Mouse (Mus musculus): ENCODE data around the gene Nsf. TPM values are rescaled to one million over a fixed set of nuclear protein-coding genes. Genes with fewer than 3 reads are reported as not detected.

Nsf gene
- polyA plus RNA-seq, 1 experiment from 2014 or later, result 128 TPM

DNA sequence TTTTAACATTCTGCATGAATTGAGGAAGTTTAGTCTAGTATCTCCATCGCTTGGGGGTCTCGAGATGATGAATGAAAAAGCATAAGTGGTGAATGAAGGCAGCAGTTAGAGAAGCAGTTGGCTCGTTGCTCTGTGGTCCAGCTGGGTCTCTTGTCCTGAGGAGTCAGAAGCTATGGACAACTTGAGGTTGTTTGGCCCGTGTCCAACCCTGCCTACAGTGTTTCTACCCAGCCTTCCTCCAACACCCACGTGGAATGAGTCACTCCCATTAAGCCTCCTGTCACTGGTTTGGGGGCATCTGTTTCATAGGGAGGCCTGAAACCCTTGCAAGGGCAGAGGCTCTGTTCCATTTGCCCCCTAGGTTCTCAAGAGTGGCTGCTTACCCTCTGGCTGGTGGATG is 163.9 kb downstream of the Nsf start:
- 70% methylated on average over 5 of the region's 5 CpGs for WGBS
- ATAC-seq, result no peak

DNA sequence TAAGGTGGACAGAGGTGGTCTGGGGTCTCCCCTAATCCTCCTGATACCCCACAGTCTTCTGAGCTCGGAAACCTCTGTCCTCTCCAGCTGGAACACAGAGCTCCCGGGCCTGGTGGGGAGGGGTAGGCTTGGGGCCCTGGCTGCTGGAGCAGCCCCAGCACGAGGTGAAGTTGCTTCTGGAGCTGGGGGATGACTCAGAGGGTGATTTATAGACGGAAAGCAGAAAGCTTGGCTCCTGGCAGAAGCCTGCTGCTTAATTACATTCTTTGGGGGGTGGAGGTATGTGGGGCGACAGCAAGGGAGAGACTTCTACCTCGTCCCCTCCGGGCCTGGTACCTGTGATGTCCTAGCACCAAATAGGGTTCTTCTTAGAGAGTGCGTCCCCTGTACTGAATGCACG is 173.7 kb downstream of the Nsf start:
- H3K4me3 ChIP-seq (replicated peaks; ENCODE audit: low read length), result no peak overlapping the region
- no peak overlapping the region for H3K27ac ChIP-seq (ENCODE audit: low read length)
- H3K9me3 ChIP-seq (ENCODE audit: control insufficient read depth, low read length), result no peaks in the 10 kb centered on the region
- H3K4me2 ChIP-seq (ENCODE audit: low read length), result no peak overlapping the region
- no peaks in the 10 kb centered on the region for H3K4me1 ChIP-seq (replicated peaks; ENCODE audit: control insufficient read depth, insufficient read depth, low read length)
- H3K9ac ChIP-seq (replicated peaks; ENCODE audit: low read depth, low read length), result no peak overlapping the region
- peaks cover 14% of the 10 kb centered on the region for H3K27me3 ChIP-seq (replicated peaks; ENCODE audit: control insufficient read depth, insufficient read depth, low read length)
- WGBS, result 70% methylated on average over 9 of the region's 9 CpGs
- no peak for ATAC-seq
- no peaks in the 10 kb centered on the region for H3K36me3 ChIP-seq (ENCODE audit: control insufficient read depth, insufficient read depth)

More for the DNA sequence above, 163.9 kb downstream of the Nsf start:
- Histone ChIP-seq H3K27me3 (replicated peaks; ENCODE audit: control insufficient read depth, insufficient read depth, low read length) (peaks cover 9% of the 10 kb centered on the region), H3K27ac (ENCODE audit: low read length) (no peak overlapping the region), H3K4me3 (replicated peaks; ENCODE audit: low read length) (no peak overlapping the region), H3K36me3 (ENCODE audit: control insufficient read depth, insufficient read depth) (no peaks in the 10 kb centered on the region), H3K4me2 (ENCODE audit: low read length) (no peak overlapping the region), H3K4me1 (replicated peaks; ENCODE audit: control insufficient read depth, insufficient read depth, low read length) (no peaks in the 10 kb centered on the region), H3K9me3 (ENCODE audit: control insufficient read depth, low read length) (no peaks in the 10 kb centered on the region), H3K9ac (replicated peaks; ENCODE audit: low read depth, low read length) (no peak overlapping the region)

DNA sequence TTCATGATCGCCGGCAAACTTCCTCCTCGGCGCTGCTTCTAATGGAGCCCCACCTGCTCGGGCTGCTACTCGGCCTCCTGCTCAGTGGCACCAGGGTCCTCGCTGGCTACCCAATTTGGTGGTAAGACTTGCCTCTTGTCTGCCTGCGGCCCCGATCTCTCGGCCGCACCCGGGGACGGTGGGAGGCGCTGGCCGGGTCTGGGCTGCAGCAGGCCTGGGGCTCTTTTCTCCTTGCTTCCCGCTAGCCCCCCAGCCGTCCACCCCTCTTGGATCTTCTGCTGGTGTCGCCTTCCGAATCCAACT is 179.7 kb downstream of the Nsf start:
- peak overlapping the region; percentile 40 for H3K4me3 ChIP-seq (replicated peaks; ENCODE audit: low read length)
- H3K9me3 ChIP-seq (ENCODE audit: control insufficient read depth, low read length), result no peaks in the 10 kb centered on the region
- peaks cover 22% of the 10 kb centered on the region for H3K4me1 ChIP-seq (replicated peaks; ENCODE audit: control insufficient read depth, insufficient read depth, low read length)
- ATAC-seq, result no peak
- H3K27me3 ChIP-seq (replicated peaks; ENCODE audit: control insufficient read depth, insufficient read depth, low read length), result peaks cover 64% of the 10 kb centered on the region
- H3K36me3 ChIP-seq (ENCODE audit: control insufficient read depth, insufficient read depth), result no peaks in the 10 kb centered on the region
- H3K27ac ChIP-seq (ENCODE audit: low read length), result no peak overlapping the region
- peak overlapping the region; percentile 61 for H3K4me2 ChIP-seq (ENCODE audit: low read length)
- H3K9ac ChIP-seq (replicated peaks; ENCODE audit: low read depth, low read length), result 0 out of 2 replicates have a peak overlapping the region, but pooled peaks have one; percentile 6
- 0% methylated on average over 19 of the region's 19 CpGs for WGBS

DNA sequence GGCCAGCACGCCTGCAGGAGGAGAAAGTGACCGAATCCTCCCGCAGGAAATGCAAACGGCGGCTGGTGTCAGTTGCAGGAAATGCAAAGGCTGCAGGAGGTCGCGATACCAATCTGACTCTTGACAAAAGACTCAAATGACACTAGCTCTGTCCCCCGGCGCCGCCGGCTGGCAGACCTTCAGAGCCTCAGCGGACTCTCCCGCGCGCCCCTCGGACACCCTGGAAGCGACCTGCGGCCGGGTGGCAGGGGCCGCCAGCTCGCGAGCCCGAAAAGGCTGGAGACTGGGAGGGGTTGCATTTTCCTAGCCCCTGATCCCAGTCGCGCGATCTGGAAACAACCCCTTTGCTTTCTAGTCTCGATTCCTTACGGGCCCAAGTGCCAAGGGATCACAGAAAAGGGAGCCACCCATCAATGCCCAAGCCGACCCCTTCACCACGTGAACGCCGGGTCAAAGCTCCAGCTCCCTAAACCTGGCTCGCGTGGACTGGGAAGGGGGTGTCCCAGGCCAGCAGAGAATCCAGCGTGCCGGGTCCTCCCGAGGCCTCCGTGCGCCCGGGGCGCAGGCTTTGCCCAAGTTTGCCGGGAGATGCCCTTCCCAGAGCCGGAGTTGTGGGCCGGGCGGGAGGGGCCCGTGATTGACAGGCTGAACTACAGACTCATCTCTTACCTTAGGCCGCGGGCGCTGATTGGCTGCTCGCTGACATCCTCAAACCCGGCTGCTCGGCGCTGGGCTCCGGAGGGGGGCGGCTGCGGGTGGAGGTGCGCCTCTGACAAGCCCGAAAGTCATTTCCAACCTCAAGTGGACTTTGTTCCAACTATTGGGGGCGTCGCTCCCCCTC is 180.2 kb downstream of the Nsf start, which contains the start of gene Wnt3:
Wnt3 (plus strand) TSS at position 764 of the 841 bp plus-strand sequence.
- H3K4me1 ChIP-seq (replicated peaks; ENCODE audit: control insufficient read depth, insufficient read depth, low read length), result peaks cover 22% of the 10 kb centered on the region
- H3K4me3 ChIP-seq (replicated peaks; ENCODE audit: low read length), result peak within 1 kb of the TSS; percentile 40
- H3K9ac ChIP-seq (replicated peaks; ENCODE audit: low read depth, low read length), result peak within 1 kb of the TSS; percentile 40; the same call in 1 of the 2 replicates
- H3K36me3 ChIP-seq (ENCODE audit: control insufficient read depth, insufficient read depth), result no peaks in the 10 kb centered on the region
- under 1% methylated on average over 59 of the region's 60 CpGs for WGBS
- peak within 1 kb of the TSS; percentile 61 for H3K4me2 ChIP-seq (ENCODE audit: low read length)
- peaks cover 68% of the 10 kb centered on the region for H3K27me3 ChIP-seq (replicated peaks; ENCODE audit: control insufficient read depth, insufficient read depth, low read length)
- no peaks in the 10 kb centered on the region for H3K9me3 ChIP-seq (ENCODE audit: control insufficient read depth, low read length)
- ATAC-seq, result peak; percentile 58; the same call in 1 of the 2 replicates
- H3K27ac ChIP-seq (ENCODE audit: low read length), result no peak within 1 kb of the TSS

DNA sequence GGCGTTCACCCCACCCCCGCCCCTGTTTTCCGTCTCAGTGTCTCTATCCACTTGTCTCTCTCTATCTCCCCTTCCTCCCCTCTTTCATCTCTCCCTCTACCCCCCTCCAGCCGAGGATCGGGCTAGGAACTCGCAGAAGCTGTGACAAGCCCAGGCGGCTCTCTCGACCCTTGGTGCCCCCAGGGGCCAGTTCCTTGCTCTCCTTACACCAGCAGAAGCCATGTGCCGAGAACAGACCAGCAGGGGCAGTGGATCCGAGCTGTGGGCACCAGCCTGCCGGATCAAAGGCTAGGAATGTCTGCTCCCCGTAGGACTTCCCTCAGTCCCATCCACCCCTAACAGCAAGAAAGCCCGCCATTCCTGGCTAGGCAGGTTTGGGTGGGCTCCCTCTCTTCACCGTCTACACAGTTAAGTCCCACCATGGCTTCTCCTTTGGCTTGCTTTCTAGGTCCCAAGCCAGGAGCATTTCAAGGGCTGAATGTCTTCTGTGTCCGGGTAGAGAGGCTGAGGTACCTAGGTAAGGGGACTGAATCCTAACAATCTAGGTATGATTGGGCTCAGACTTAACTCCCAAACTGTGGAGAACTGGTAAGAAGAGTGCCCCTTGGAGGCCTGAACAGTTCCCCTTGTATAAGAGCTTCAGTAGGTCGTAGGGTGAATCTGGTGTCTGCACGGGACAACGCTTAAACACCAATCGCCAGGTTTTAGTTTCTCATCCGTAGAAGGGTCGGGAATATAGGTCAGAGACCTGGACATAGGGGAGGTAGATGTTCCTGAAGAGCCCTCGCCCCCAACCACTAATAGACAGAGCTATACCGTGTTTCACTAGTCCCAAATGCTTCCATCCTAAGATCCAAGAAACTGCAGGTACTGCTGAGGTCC is 181.1 kb downstream of the Nsf start:
- Histone ChIP-seq H3K36me3 (ENCODE audit: control insufficient read depth, insufficient read depth) (no peaks in the 10 kb centered on the region), H3K9ac (replicated peaks; ENCODE audit: low read depth, low read length) (no peak overlapping the region), H3K9me3 (ENCODE audit: control insufficient read depth, low read length) (no peaks in the 10 kb centered on the region), H3K27ac (ENCODE audit: low read length) (no peak overlapping the region), H3K27me3 (replicated peaks; ENCODE audit: control insufficient read depth, insufficient read depth, low read length) (peaks cover 75% of the 10 kb centered on the region), H3K4me1 (replicated peaks; ENCODE audit: control insufficient read depth, insufficient read depth, low read length) (peaks cover 22% of the 10 kb centered on the region), H3K4me2 (ENCODE audit: low read length) (peak overlapping the region; percentile 61), H3K4me3 (replicated peaks; ENCODE audit: low read length) (peak overlapping the region; percentile 40)
- 2% methylated on average over 23 of the region's 23 CpGs for WGBS
- no peak for ATAC-seq

Other genes with a start within 250 kb of the Nsf start
- gene Wnt9b, start 204.2 kb downstream of the Nsf start, polyA plus RNA-seq (2015; fragmentation: Nextera tagmentation; extraction: Ambion mirVana), result 0.16 TPM in 1 of 2 replicates, not detected in the other
- 2.1 and 2.9 TPM in 2 replicates for gene Wnt3, start 179.9 kb downstream of the Nsf start, polyA plus RNA-seq (2015; fragmentation: Nextera tagmentation; extraction: Ambion mirVana)
- 177 and 186 TPM in 2 replicates for gene Arf2, start 12.7 kb upstream of the Nsf start, polyA plus RNA-seq (2015; fragmentation: Nextera tagmentation; extraction: Ambion mirVana)
- gene Crhr1, start 178.8 kb upstream of the Nsf start, polyA plus RNA-seq (2015; fragmentation: Nextera tagmentation; extraction: Ambion mirVana), result 5.2 and 6.3 TPM in 2 replicates
- not detected in 2 replicates for gene Sppl2c, start 232.3 kb upstream of the Nsf start, polyA plus RNA-seq (2015; fragmentation: Nextera tagmentation; extraction: Ambion mirVana)

All from forebrain, embryonic 16.5 days (tissue).